Mouse (Mus musculus) thymus, adult 2 months (tissue): ENCODE measurements at regions not wholly inside any gene's neighbourhood (a gene's known extent, or its start where the extent isn't known, plus 50 kb on each side); places are given as distances from the start of the nearest gene placed in this dataset.
"Not testable (repeated sequence)": the region's sequence is repeated elsewhere in the genome, so short reads cannot be mapped to it uniquely, and the experiment has no call there.

Experiments
- DNase-seq: peaks from one replicate; pipeline ENCODE4 v3.0.0; 2021
- H3K27ac ChIP-seq: fragments of 200-500 bp; 2 replicates; pipeline ENCODE4 v1.5.1; 2012; ENCODE audit warnings: low read length, control low read depth; ENCODE audit not compliant: control insufficient read depth, insufficient read depth
- H3K27me3 ChIP-seq: fragments of 200-500 bp; 2 replicates; pipeline ENCODE4 v1.6.1; 2012; ENCODE audit warnings: mild to moderate bottlenecking, low read length, moderate library complexity, mixed read lengths; ENCODE audit not compliant: control insufficient read depth, insufficient read depth
- H3K36me3 ChIP-seq: fragments of 200-500 bp; 2 replicates; pipeline ENCODE4 v1.6.1; 2012; ENCODE audit warnings: mild to moderate bottlenecking, low read length, moderate library complexity; ENCODE audit not compliant: control insufficient read depth, insufficient read depth
- H3K4me1 ChIP-seq: fragments of 200-500 bp; replicated peaks from 2 replicates; pipeline ENCODE4 v1.6.1; 2012; ENCODE audit warnings: low read length; ENCODE audit not compliant: control insufficient read depth, insufficient read depth
- H3K4me3 ChIP-seq: fragments of 200-500 bp; 2 replicates; pipeline ENCODE4 v1.5.1; 2012; ENCODE audit warnings: mild to moderate bottlenecking, low read length, control low read depth, moderate library complexity; ENCODE audit not compliant: control insufficient read depth, insufficient read depth
- CTCF ChIP-seq: fragments of 200-500 bp; IDR thresholded peaks from 2 replicates; pipeline ENCODE4 v1.5.1; 2012; ENCODE audit warnings: mild to moderate bottlenecking, control low read depth, low read length, moderate library complexity, borderline replicate concordance; ENCODE audit not compliant: control insufficient read depth, poor library complexity, insufficient read depth; ENCODE audit errors: extremely low read depth
- POLR2A ChIP-seq: fragments of 200-500 bp; IDR thresholded peaks from 2 replicates; pipeline ENCODE4 v1.6.1; 2012; ENCODE audit warnings: mild to moderate bottlenecking, low read length, control low read depth, moderate library complexity; ENCODE audit not compliant: control insufficient read depth, poor library complexity, insufficient read depth; ENCODE audit errors: extremely low read depth
- WGBS: fragments of 180-500 bp; shearing (Covaris S2); methylation state at CpG from one replicate; pipeline ENCODE4 v1.1.7; 2018; 5-methylcytosine and 5-hydroxymethylcytosine counted together

GRCm38 (mm10) chr16:77754882-77755281 is 153.0 kb upstream of the Gm11146 start:
- DNase-seq, result no peak
- Histone ChIP-seq H3K4me1 (no peaks in the 10 kb centered on the region), H3K4me3 (no peak overlapping the region), H3K36me3 (no peaks in the 10 kb centered on the region), H3K27me3 (no peaks in the 10 kb centered on the region), H3K27ac (no peak overlapping the region)
- WGBS, result 86% methylated on average over 6 of the region's 6 CpGs
- TF ChIP-seq POLR2A (no peak), CTCF (no peak)

GRCm38 (mm10) chr16:77749474-77749873 is 147.6 kb upstream of the Gm11146 start:
- no peak for DNase-seq
- H3K4me3 ChIP-seq, result no peak overlapping the region
- 88% methylated on average over 2 of the region's 2 CpGs for WGBS
- H3K4me1 ChIP-seq, result no peaks in the 10 kb centered on the region
- H3K27me3 ChIP-seq, result no peaks in the 10 kb centered on the region
- no peak overlapping the region for H3K27ac ChIP-seq
- H3K36me3 ChIP-seq, result no peaks in the 10 kb centered on the region
- TF ChIP-seq POLR2A (no peak), CTCF (no peak)

- WGBS, result 93% methylated on average over 6 of the region's 6 CpGs
- no peak for DNase-seq
Measured at GRCm38 (mm10) chr16:77743838-77744237, 141.9 kb upstream of the Gm11146 start.

GRCm38 (mm10) chr16:77738821-77739220 is 136.9 kb upstream of the Gm11146 start:
- H3K4me3 ChIP-seq, result no peak overlapping the region
- TF ChIP-seq CTCF (no peak), POLR2A (no peak)
- no peaks in the 10 kb centered on the region for H3K36me3 ChIP-seq
- WGBS, result 91% methylated on average over 1 of the region's 1 CpGs
- DNase-seq, result no peak
- H3K4me1 ChIP-seq, result no peaks in the 10 kb centered on the region
- H3K27ac ChIP-seq, result no peak overlapping the region
- H3K27me3 ChIP-seq, result no peaks in the 10 kb centered on the region

More at GRCm38 (mm10) chr16:77743838-77744237, 141.9 kb upstream of the Gm11146 start:
- H3K4me1 ChIP-seq, result no peaks in the 10 kb centered on the region
- H3K27ac ChIP-seq, result no peak overlapping the region
- H3K27me3 ChIP-seq, result no peaks in the 10 kb centered on the region
- H3K36me3 ChIP-seq, result no peaks in the 10 kb centered on the region
- TF ChIP-seq CTCF (no peak), POLR2A (no peak)
- H3K4me3 ChIP-seq, result no peak overlapping the region

- no peaks in the 10 kb centered on the region for H3K36me3 ChIP-seq
- WGBS, result 83% methylated on average over 2 of the region's 2 CpGs
Measured at GRCm38 (mm10) chr16:77719377-77719776, 117.5 kb upstream of the Gm11146 start.

GRCm38 (mm10) chr16:77717766-77718165 is 115.9 kb upstream of the Gm11146 start:
- 89% methylated on average over 3 of the region's 3 CpGs for WGBS
- not testable (repeated sequence) for H3K36me3 ChIP-seq, H3K27ac ChIP-seq, H3K4me3 ChIP-seq, H3K27me3 ChIP-seq, H3K4me1 ChIP-seq, DNase-seq

More at GRCm38 (mm10) chr16:77719377-77719776, 117.5 kb upstream of the Gm11146 start:
- Histone ChIP-seq H3K4me1 (no peaks in the 10 kb centered on the region), H3K27me3 (no peaks in the 10 kb centered on the region), H3K27ac (no peak overlapping the region), H3K4me3 (no peak overlapping the region)
- DNase-seq, result no peak
- no peak for TF ChIP-seq POLR2A
- TF ChIP-seq CTCF, result no peak

GRCm38 (mm10) chr16:77704726-77705125 is 102.8 kb upstream of the Gm11146 start:
- DNase-seq, result no peak
- no peaks in the 10 kb centered on the region for H3K27me3 ChIP-seq
- 85% methylated on average over 6 of the region's 6 CpGs for WGBS
- H3K27ac ChIP-seq, result no peak overlapping the region
- H3K36me3 ChIP-seq, result no peaks in the 10 kb centered on the region
- no peaks in the 10 kb centered on the region for H3K4me1 ChIP-seq
- H3K4me3 ChIP-seq, result no peak overlapping the region
- TF ChIP-seq CTCF (no peak), POLR2A (no peak)
